Mouse (Mus musculus) adrenal gland, postnatal 14 days (tissue): Measurements from ENCODE around the gene Sumf1. TPM values are rescaled to one million over a fixed set of nuclear protein-coding genes. Genes with fewer than 3 reads are reported as not detected.

Experiments used
- DNase-seq: peaks from one replicate; pipeline ENCODE4 v3.0.0; 2021; ENCODE audit warnings: mixed read lengths
- total RNA-seq: library from RNA; stranded (reverse); gene quantifications from 2 replicates; pipeline ENCODE4 v1.2.3, GENCODE M21; 2021

Gene Sumf1
- total RNA-seq, 1 experiment from 2014 or later, result 28.1 TPM

GRCm38 (mm10) chr6:108206914-108207566 is 21.7 kb upstream of the Sumf1 start:
- DNase-seq, result no peak

DNA sequence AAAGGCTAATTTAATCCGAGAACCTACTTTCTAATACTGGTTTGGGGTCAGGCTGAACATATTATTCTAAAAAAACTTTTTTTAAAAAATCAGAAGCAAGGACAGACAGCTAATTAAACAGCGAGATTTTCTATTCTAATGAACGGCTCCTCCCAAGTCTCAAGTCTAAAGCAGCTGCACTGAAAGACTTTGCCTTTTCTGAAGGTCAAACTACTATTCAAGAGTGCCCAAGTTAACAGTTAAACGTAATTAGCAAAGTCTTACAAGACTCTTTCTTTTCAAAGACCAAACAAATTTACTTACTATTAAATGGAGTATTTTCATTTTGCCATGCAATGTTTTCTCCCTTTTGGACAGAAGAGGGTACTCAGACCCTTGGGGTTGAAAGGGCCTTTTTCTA is 20.8 kb upstream of the Sumf1 start:
- DNase-seq, result no peak

DNA sequence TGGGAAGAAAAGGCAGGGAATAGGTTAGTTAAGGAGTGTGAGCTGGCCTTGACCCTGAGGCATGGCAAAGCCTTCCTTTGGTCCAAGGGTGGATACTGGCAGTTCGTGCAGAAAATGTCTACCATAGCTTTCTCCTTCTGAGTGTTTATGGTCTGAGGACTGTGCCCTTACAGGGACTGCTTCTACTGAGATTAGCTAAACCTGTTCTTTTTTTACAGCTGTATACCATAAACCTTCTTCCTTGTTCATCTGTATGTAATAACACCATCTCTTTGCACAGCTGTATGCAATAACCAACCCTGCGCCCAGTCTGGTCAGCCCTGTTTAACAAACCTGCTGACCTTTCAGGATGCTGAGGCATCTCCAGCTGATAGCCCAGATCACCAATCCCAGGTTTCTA is 18.9 kb upstream of the Sumf1 start:
- DNase-seq, result no peak

- no peak for DNase-seq
Measured at GRCm38 (mm10) chr6:108198286-108198685, 12.9 kb upstream of the Sumf1 start.

DNA sequence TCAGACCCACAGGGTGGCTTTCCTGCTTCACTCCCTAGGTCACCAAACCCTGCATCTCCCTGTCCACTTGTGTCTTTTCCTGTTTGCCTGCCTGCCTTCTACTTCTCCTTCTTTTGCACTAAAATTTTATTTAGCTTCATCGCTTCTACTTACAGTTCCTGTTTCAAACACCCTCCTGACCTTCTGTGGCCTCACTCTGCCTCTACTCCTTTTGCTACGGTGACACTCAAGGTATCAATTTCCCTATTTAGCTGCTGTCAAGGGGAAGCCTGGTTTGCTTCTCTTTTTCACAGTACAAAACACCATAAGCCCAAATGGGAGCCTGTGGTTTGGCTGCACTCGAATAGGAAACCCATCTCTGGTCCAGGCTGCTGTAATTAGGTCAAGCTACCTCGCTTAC is 11.7 kb upstream of the Sumf1 start:
- no peak for DNase-seq

GRCm38 (mm10) chr6:108196665-108197064 is 11.3 kb upstream of the Sumf1 start:
- DNase-seq, result no peak

DNA sequence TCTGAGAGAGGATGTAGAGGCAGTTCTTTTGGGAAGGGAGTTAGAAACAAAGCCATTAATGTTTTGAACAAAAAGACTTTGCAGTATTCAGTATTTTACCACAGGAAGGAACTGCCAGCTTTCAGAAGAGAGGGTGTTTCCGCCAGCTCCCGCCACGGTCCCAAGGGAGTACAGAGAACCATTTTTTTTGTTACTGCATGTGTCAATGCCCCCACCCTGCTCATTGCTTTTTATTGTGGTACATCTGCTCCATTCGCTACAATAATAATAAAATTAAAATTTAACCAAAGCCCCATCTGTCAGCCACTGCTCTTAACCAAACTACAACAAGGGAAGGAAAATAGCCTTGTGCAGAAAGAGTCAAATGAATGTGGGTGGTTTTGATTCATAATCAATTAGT is 7.2 kb upstream of the Sumf1 start:
- peak; percentile 25 for DNase-seq

- DNase-seq, result no peak
Measured at GRCm38 (mm10) chr6:108190690-108191089, 5.3 kb upstream of the Sumf1 start.

GRCm38 (mm10) chr6:108185685-108186009 is 265 bp upstream of the Sumf1 start:
- DNase-seq, result no peak

DNA sequence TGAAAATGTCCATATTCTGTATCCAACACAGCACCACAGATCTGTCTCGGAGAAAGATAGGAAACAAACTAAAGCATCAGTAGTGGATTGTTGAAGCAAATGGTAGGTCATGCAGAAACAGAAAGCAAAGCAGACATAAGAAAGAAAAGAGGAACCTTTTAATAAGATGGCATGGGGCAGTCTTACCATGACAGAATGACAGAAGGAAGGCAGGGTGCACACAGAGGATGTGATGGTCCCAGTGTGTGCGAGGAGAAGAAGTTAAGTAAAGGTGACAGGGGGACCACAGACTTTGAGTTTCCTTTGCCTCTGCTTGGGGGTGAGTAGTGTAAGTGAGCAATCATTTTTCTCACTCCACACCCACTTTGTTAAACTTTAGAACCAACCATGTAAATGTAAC is 6.3 kb downstream of the Sumf1 start:
- DNase-seq, result no peak

GRCm38 (mm10) chr6:108174181-108174580 is 11.2 kb downstream of the Sumf1 start:
- no peak for DNase-seq

- DNase-seq, result no peak
Measured at GRCm38 (mm10) chr6:108172219-108172618, 13.2 kb downstream of the Sumf1 start.

- no peak for DNase-seq
Measured at GRCm38 (mm10) chr6:108169466-108169865, 15.9 kb downstream of the Sumf1 start.

DNA sequence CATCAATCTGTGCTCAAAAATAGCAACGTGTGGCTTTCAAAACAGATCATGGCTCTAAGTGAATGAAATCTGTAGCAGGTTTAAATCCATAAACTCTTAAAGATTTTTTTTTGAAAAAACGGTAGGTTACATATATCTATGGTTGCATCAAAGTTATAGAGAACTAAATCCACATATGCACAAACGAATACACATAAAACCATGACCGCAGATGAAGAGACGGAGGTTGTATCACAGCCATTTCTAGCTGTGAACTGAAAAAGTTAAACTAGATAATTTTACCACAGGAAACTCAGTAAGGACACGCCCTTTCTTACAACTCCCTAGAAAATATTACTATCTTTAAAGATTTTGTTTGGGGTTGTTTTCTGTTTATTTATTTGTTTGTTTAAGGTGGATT is 16.7 kb downstream of the Sumf1 start:
- DNase-seq, result no peak

- DNase-seq, result no peak
Measured at GRCm38 (mm10) chr6:108167946-108168680, 17.3 kb downstream of the Sumf1 start.

DNA sequence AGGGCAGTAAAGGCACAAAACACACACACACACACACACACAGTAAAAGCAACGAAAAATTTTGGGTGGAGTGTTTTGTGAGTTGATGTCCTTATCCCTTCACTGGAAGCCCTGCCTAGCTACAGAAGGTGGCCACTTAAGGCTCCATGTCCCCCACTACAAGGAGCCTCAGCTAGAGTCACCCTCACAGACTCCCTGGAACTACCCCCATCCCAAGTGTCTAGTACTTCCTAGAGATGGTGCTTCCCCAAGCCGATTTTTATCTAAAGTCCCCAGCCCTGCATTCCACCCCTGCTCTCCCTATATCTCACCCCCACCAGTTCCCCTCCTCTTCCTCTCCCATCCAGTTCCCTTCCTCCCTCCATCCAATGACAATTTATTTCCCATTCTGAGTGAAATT is 19.8 kb downstream of the Sumf1 start:
- no peak for DNase-seq

DNA sequence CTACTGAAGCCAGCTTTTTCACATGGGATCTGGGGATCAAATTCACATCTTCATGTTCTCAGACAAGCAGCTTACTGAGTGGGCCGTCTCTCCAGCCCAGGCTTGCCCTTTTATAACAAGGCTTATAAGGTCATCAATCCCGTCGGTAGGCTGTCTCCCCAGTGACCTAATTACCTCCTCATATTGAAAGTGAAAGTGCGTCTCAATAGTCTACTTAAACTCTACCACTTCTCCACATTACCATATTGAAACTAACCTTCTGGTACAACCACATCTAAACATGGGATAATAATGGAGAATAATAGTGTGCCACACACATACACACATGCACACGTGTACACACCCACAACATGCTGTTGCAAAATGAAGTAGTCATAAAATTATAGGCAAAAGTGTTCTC is 20.4 kb downstream of the Sumf1 start:
- DNase-seq, result no peak

- DNase-seq, result no peak
Measured at GRCm38 (mm10) chr6:108160608-108161007, 24.8 kb downstream of the Sumf1 start.

- DNase-seq, result no peak
Measured at GRCm38 (mm10) chr6:108156881-108157280, 28.5 kb downstream of the Sumf1 start.

DNA sequence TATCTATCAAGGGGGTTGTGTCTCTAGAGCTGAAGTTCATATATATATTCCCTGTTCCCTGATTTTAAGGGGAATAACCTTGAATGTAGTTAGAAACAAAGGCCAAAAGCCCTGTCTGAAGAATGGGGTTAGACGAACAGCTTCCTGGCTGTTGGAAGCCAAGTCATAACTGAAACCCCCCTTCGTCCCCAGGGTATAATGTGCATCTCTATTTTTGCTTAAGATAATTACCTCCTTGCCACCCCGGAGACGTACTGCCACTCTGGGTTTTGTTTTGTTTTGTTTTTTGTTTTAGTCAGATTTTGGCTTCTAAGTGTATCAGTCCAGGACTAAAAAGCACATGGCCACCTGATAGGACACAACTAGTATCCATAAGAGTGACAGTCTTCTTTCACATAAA is 31.1 kb downstream of the Sumf1 start:
- DNase-seq, result no peak

GRCm38 (mm10) chr6:108152661-108153269 is 32.6 kb downstream of the Sumf1 start:
- no peak for DNase-seq

GRCm38 (mm10) chr6:108152081-108152480 is 33.3 kb downstream of the Sumf1 start:
- peak; percentile 16 for DNase-seq

GRCm38 (mm10) chr6:108149235-108149634 is 36.1 kb downstream of the Sumf1 start:
- DNase-seq, result no peak

- DNase-seq, result no peak
Measured at GRCm38 (mm10) chr6:108148435-108148834, 36.9 kb downstream of the Sumf1 start.
